Mouse (Mus musculus): ENCODE measurements around the gene Ms4a2.

The Ms4a2 gene

GRCm38 (mm10) chr19:11589205-11589604 is 34.3 kb downstream of the Ms4a2 start:
- DNase-seq (ENCODE audit: low read depth, low spot score): no peak

GRCm38 (mm10) chr19:11574965-11575364 is 48.6 kb downstream of the Ms4a2 start:
- no peak for DNase-seq (ENCODE audit: low read depth, low spot score)
